Mouse (Mus musculus): Measurements from ENCODE around the gene Adra1d. TPM values are rescaled to one million over a fixed set of nuclear protein-coding genes. Genes with fewer than 3 reads are reported as not detected.

Gene Adra1d
- under 1 TPM; 0.27 to 0.87 TPM for total RNA-seq (2021)
- long read RNA-seq, experiment 1, result 0 reads
- long read RNA-seq, experiment 2, result 0 reads

DNA sequence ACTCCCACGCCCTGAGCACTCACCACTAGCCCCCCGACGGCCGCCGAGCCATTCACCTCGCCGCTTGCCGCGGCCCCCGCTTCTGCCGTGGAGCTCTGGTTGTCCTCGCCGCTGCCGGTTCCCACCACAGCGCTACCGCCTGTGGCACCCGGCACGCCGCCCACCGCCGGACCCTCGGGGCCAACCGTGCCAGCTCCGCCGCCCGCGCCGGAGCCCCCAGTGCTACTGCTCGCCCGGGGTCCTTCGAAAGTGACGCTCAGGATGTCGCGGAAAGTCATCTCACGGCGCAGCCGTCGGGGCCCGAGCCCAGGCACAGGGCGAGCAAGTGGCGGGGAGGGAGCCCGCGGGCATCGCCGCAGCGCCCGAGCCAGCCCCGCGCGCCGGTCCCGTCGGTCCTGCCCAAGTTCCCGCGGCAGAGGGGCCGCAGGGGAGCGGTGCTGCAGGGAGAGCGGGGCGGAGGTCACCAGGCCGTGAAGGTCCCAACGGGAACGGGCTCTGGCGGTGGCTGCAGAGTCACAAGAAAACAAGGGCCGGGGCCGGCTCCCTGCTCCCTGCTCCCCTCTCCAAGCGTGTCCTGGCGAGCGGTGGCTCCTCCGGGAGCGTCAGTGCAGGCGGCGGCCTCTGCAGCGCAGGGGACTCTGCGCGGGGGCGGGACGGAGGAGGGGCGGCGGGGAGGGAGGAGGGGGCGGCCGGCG, at the start of gene Adra1d:
Gene Adra1d (minus strand): TSS at position 393 of the 695 bp plus-strand sequence.
- intact Hi-C loops (cut with DNase I), result loop anchor here (5.0 kb wide), 2 partner anchors 210 to 250 kb away; no protein-coding TSS in a partner anchor
- DNase-seq, result no peak

DNA sequence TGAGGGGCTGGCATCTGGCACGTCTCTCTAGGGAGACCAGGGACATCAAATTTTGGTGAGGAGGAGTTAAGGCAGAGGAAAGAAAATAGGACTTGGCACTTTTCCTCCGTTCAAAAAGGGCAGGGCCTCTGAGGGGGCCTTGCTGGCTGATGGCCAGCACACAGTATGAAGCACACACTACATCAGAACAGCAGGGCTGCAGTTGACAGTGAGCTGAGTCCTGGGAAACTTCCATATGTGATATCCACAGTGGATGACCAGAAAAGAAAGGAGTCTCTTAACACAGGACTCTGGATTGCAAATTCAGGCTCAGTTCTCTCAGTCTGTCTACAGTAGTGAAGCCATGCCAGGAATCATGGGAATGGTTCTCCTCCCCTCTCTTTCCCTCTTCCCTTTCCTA, 39.8 kb upstream of the Adra1d start:
- DNase-seq, result no peak
- intact Hi-C loops (cut with DNase I), result no loop called here

DNA sequence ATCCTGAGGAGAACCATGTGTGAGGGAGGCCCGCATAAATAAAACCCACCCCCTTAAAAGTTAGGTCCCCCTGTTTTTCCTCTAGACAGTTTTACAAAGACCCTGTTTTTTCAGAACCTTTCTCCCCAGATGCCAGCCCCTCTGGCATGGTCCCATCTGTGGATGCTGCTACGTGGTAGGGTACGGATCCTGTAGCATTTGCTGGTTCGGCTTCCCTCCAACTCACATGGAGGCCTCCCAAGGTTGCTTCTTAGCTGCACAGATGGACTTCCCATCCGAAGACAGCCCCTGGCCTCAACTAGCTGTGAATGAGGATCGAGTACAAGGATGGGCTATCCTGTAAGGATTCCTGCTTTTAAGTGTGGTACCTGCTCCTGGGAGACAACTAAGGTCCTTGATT, 32.8 kb upstream of the Adra1d start:
- intact Hi-C loops (cut with DNase I), result no loop called here
- DNase-seq, result no peak

DNA sequence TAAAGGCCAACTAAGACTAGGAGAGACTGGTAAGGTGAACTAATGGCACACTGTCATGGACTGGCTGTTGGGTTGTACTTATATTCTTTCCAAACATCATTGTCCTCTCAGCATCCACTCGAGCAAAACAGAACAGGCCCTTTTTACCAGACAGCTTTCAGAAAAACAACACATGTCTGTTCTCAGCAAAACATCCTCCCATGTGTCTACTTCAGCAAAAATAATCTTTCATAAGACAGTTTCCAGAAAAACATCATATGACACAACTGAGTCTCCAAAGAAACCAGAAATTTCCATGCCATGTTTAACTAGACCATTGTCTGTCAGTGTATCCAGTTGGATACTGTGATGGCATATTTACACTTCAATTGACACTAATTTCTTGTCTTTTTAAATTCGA, 25.4 kb upstream of the Adra1d start:
- no peak for DNase-seq
- intact Hi-C loops (cut with DNase I), result no loop called here

DNA sequence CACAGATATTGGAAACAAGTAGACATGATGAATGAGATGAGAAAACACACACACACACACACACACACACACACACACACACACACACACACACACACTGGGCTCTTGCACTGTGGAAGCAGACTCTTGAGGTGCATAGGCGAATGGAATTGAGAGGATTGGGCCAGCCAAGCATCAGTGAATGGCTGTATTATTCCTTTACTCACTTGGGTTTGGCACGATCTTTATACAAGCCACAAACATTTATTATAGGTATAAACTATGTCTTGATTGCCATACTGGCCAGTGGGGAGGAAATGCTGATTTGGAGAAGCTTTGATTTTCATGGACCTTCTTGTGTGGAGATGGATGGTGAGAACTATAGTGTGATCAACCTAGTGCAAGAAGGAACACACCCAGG, 19.4 kb upstream of the Adra1d start:
- no peak for DNase-seq
- intact Hi-C loops (cut with DNase I), result no loop called here

DNA sequence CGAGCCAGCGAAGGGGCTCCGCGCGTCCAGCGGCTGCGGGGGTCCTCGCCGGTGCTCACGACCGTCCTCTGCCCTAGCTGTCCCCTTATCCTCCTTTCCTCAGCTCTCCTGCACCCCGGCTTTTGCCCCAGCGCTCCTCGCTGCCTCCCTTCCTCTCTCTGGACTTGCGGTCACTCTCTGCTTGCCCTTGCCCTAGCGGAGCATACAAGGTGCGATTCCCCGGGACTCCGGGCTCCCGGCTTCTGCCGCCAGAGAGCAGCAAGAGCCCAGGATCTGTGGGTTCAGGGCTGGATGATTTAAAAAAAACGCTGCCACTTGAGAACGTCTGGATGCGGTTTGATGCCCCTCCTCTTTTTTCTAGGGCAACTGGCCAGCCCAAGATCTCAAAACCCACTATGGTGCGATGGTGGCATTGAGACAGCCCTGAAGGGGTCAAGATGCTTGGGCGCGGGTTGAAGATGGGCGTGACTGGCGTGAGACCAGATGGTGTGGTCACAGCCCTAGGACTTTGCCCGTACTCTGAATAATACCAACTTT, 571 bp upstream of the Adra1d start:
- DNase-seq, result peak; percentile 62 to 67
- intact Hi-C loops (cut with DNase I), result loop anchor here (5.0 kb wide), 2 partner anchors 210 to 250 kb away; no protein-coding TSS in a partner anchor

DNA sequence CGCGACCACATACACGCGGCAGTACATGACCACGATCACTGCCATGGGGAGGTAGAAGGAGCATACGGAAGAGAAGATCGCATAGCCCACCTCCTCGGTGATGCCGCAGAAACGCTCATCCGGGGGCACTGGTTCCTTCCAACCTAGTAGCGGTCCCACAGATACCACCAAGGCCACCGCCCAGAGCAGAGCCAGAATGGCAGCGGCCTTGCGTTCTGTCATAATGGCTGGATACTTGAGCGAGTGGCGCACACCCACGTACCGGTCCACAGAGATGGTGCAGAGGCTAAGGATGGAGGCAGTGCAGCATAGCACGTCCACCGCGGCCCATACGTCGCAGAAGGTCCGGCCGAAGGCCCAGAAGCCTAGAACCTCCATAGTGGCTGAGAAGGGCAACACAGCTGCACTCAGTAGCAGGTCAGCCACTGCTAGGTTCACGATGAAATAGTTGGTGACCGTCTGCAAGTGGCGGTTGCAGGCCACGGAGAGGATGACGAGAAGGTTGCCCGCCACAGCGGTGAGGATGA, 676 bp downstream of the Adra1d start:
- intact Hi-C loops (cut with DNase I), result loop anchor here (5.0 kb wide), 2 partner anchors 211 to 251 kb away; no protein-coding TSS in a partner anchor

DNA sequence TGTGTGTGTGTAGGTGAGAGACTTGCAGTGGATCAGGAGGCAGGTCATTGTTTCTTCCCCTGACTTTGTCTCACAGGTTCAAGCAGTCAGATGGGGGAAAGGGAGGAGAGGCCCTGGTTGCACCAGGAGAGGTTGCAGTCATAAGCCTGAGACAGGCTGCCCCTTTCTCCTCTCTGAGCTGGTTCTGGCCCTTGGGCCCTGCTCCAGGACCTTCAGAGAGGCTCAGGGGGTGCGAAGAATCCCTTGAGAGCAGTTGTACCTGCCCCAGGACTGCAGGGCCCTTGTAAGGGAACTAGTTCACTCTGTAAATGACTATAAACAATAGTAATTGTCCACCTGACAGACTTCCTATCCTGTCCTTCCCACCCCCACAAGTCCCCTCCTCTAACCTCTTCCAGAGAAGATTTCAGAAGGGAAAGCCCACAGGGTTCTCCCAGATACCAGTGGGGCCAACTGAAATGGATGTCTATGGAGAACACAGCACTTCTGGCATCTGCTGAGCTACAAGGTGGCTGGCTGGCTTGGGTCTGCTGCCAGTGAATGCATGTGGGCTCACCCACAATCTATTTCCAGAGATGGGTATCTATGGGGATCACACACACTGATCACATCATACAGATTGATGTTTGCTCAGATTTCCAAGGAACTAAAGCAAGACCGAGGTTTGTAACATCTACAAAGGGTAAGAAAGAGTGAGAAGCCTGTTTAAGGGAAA, 1.7 kb downstream of the Adra1d start:
- DNase-seq, result no peak
- intact Hi-C loops (cut with DNase I), result loop anchor here (5.0 kb wide), 2 partner anchors 212 to 252 kb away; no protein-coding TSS in a partner anchor

More for the DNA sequence above, 676 bp downstream of the Adra1d start:
- no peak for DNase-seq

DNA sequence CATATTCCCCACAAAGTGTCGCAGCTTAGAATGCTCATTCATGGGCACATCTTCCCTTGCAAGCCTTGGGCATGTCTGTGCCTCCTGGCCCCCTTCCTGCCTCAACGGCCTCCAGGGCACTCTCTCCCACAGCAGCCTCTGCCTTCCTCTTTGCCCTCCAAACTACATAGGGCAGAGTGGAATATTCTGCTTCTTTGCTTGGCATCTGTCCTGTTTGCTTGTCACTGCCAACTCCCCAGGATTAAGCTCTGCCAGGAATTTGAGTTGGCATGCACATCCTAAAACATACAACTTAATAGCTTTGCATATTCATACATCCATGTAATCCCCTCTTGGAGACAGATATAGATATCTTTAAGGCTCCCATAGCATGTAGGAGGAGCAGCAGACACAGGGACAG, 4.2 kb downstream of the Adra1d start:
- intact Hi-C loops (cut with DNase I), result no loop called here
- no peak for DNase-seq

DNA sequence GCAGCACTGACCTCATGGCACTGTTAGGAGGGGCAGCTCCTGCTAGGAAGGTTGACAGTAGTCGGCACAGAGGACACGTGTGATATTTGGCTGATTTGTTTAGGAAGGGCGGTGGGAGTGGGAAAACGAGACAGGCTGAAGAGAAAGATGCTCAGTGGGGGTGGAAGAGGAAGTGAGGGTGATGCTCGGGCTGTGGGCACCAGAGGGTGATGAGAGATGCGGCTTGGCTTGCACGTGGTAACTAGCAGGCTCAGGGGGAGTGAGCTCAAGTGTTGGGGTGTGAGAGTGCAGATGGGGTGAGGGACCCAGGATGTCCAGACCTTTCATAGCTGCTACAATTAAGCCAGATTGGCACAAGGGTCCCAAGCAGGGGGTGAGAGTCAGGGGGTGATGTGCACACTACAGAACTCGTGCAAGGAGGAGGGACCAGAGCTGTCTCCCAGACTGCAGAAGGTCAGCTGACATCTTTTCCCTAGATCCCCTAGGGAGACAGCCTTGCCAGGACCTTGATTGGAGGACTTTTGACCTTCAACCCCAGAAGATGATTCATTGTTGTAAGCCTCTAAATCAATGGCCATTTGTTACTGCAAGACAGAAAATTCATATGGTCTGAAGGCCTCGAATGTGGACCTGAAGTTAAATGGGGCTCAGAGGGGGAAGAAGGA, 9.2 kb downstream of the Adra1d start:
- intact Hi-C loops (cut with DNase I), result no loop called here
- DNase-seq, result no peak

DNA sequence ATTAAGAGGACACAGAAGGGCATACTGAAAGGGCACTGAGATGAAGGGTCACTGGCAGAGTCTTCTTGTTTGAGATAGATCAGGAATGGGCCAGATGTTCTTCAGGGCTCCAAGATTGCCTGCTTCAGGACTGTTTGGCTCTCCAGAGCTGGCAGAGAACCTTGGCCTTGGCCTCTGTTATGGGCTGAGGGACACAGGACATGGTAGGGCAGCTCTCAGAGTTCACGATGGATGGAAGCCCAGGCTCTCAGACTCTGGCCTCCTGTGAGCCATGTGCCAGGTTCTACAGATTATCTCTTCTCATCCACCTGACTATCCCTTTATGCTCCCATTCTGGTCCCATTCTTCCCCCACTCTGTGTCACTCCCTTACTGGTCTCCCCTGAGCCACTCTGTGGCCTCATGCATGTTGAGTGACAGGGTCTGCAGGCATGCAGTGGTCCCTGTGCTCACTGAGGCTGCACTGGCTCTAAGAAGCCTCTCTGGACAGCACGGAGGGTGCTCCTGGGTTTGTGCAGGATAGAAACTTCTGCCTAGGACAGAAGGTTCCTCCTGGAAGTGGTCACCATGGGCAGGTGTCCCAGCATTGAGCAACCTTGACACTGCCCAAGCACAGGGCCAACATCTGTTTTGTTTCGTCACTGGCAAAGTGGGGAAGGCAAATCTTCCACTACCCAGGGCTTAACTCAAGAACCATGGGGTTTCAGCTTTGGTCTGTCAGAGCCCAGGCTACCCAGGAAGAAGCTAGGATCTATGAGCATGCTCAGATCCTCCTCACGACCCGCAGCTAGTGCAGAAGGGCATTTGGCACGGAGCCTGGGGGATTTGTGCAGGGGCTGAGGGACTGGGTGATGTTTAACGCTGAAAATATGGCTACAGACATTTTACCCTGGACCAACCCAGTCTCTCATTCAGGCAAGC, 10.1 kb downstream of the Adra1d start:
- intact Hi-C loops (cut with DNase I), result no loop called here
- DNase-seq, result no peak

DNA sequence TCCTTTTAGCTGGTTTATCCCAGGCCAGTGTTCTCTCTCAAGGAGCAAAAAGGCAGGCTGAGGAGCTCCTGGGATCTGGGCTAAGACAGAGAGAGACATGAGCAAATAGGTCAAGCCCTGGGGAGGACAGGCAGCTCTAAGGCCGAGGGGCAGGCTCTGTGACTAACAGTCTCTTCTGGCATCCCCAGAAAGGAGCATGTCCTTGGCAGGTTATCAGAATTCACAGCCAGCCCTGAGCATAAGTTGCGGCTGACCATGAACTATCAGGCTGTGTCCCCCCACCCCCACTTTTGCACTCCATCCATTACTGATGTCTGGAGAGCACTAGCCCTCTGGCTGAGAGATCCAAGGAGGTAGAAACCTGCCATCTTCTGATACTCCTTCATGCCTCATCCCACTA, 11.2 kb downstream of the Adra1d start:
- intact Hi-C loops (cut with DNase I), result no loop called here
- no peak for DNase-seq

DNA sequence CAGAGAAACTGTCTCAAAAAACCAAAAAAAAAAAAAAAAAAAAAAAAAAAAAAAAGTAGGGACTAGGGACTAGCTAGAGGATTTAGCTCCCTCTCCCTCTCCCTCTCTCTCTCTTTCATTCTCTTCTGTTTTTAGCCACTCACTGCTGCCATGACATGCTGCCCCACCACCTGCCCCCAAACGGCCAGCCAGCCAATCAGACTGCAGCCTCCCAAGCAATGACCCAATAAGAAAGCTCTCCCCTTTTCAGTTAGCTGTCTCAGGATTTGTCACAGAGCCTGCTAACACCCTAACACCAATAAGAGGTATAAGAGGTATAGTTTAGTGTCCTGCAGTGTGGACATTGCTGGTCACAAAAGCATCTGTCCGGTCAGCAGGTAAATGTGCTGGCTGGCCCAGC, 11.6 kb downstream of the Adra1d start:
- intact Hi-C loops (cut with DNase I), result no loop called here
- no peak for DNase-seq

DNA sequence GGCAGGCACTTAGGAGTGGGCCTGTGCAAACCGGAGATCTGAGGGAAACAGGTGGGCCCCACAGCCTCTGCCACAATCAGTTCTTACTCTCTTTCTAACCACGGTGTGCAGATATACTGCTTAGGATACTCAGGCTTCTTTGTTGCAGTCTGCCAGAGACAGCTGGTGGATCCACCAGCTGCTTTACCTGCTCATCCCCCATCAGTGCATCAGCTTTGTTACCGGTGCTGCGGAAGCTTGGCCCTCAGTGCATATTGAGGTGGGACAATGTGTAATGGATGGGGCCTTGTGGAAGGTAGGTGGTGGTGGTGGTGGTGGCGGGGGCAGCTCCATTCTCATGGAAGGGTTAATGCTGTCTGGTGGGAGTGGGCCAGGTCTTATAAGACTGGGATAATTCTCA, 13.0 kb downstream of the Adra1d start:
- no peak for DNase-seq
- intact Hi-C loops (cut with DNase I), result loop anchor here (5.0 to 10.0 kb wide), 2 partner anchors 123 to 396 kb away; no protein-coding TSS in a partner anchor

DNA sequence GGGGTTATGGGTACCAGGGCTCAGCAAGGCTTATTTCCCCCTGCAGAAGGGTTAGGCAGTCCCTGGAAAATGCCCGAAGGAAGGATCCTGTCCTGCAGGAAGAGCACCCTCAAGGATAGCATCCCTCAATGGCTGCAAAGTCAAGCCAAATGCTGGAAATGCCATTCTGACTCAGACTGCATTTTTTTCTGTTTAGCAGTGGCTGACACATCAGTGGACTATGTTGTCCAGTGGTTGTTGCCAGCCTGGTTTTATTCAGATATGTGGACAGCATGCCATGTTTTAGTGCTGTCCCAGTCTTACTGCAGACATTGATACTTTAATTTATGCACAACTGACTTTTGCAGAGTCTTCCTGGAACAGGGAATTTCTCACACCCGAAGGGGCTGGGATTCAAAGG, 13.8 kb downstream of the Adra1d start:
- DNase-seq, result no peak
- intact Hi-C loops (cut with DNase I), result loop anchor here (5.0 to 10.0 kb wide), 2 partner anchors 124 to 396 kb away; no protein-coding TSS in a partner anchor

DNA sequence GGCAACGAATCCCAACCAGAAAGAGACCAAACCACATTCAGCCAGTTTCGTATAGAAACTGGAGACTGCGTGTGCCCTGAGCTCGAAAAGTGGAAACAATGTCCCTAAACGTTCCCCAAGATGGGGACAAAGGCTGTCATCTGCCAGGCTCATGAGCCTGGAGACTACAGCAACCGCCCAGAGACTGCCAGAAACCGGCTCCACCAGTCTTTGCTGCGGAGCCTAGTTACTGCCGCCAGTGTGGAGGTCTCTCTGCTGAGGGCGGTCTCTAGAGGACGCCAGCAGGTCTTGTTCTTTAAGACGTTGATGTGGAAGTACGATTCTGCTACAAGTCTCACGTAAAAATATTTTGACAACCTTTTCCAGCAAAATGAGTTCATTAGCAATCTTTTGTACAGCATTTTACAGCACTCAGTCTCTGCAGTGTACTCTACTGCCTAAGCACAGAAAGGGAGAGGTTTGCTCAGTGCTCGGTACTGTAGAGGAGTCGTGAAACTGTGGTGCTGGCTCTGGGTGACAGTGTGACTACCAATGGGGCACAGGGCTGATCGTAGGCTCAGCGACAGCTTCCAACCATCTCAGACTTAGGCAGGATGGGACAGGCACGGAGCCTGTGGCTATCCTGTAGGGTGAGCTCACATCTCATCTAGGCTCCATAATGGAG, 15.2 kb downstream of the Adra1d start:
- intact Hi-C loops (cut with DNase I), result loop anchor here (5.0 to 10.0 kb wide), 2 partner anchors 125 to 398 kb away; no protein-coding TSS in a partner anchor
- no peak for DNase-seq

DNA sequence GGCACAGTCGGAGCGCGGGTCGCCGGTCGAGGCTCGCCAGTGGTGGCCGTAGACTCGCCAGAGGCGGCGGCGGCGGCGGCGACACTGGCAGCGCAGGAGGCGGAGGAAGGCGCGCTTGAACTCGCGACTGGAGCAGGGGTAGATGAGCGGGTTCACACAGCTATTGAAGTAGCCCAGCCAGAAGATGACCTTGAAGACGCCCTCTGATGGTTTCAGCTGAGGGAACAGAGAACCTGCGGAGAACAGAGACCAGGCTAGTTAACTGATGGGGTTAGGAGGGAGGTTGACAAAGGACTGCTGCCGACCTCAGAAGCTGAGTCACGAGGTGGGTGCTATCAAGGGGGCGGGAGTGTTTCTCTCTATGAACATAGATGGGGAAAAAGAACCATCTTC, 15.8 kb downstream of the Adra1d start:
- DNase-seq, result no peak
- intact Hi-C loops (cut with DNase I), result loop anchor here (5.0 to 10.0 kb wide), 2 partner anchors 126 to 398 kb away; no protein-coding TSS in a partner anchor

DNA sequence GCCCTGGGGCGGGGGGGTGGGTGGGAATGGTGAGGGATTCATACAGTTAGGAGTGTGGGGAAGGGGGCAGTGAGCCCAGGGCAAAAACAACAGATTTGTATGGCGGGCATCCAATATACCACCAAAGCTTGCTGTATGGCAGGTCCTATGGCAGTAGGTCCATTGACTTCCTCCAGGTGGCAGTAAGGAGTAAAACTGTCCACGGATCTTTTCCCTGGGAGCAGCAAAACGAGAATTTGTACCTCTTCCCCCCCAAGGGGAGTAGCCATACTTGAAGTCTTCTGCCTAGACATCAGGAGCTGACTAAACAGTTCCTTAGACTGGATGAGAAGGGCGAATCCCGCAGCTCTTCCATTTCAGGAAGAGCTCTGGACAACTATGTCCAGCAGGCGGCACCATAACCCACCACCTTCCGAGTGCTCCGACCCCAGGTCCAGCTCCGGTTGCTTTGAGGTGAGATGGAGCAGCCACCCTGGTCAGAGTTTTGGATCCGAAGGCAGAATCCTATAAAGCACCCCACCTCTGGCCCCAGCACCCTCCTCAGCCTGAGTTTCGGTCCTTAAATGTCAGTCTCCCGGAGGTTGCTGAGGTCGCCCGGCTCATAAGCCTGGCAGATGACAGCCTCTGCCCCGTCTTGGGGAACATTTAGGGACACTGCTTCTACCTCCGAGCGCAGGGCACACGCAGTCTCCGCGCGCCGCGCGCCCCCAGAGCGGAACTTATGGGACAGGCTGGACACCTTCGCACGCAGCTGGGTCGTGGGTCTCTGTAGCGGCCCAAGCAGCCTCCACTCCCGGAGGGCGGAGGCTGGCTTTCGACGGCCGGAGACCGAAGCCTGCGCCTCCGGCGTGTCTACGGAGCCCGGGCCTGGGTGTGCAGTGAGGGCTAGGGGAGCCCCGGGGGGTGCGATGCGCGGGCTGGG, 16.4 kb downstream of the Adra1d start:
- peak; percentile 35 to 50 for DNase-seq
- intact Hi-C loops (cut with DNase I), result loop anchor here (1.0 to 10.0 kb wide), 4 partner anchors 127 to 399 kb away; no protein-coding TSS in a partner anchor
